Mouse (Mus musculus) heart, adult 2 months (tissue): ENCODE data around the gene Mrtfa.

Experiments
- CTCF ChIP-seq: fragments of 200-600 bp; IDR thresholded peaks from 2 replicates; pipeline ENCODE4 v1.8.1; 2022; ENCODE audit warnings: antibody characterized with exemption, mild to moderate bottlenecking, moderate library complexity
- POLR2A ChIP-seq: fragments of 200-500 bp; IDR thresholded peaks from 2 replicates; pipeline ENCODE4 v1.6.1; 2011; ENCODE audit warnings: mild to moderate bottlenecking, low read depth, low read length, control low read depth; ENCODE audit not compliant: insufficient read depth

DNA sequence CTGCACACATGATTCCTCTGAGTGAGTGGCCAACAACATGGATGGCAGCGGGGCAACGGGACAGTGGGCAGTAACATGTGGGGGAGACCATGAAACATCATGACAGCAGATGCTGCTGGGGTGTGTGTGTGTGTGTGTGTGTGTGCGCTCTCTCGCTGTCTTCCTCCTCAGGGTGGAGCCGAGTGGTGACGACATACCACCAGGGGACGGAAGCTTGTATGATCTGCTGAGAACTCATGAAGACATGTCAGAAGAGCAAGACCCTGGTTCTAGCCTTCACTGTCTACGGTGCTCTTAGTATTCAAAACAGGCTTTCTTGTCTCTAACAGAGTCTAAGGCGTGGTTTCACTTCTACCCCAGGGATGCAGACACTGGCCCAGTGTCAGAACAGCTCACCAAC lies 146.1 kb downstream of the Mrtfa start:
- TF ChIP-seq CTCF (no peak), POLR2A (no peak)
